Mouse (Mus musculus) bone marrow macrophage, adult 2 months (primary cell): ENCODE data around the gene Farp1. TPM values are rescaled to one million over a fixed set of nuclear protein-coding genes. Genes with fewer than 3 reads are reported as not detected.

Experiments
- H3K27ac ChIP-seq: 2 replicates; pipeline ENCODE4 v1.5.1; 2012; ENCODE audit warnings: low read depth, low read length; ENCODE audit not compliant: insufficient read depth
- H3K4me1 ChIP-seq: 2 replicates; pipeline ENCODE4 v1.6.1; 2012; ENCODE audit warnings: low read length; ENCODE audit not compliant: control insufficient read depth, insufficient read depth
- H3K4me3 ChIP-seq: 2 replicates; pipeline ENCODE4 v1.5.1; 2012; ENCODE audit warnings: mild to moderate bottlenecking, low read length, moderate library complexity; ENCODE audit not compliant: insufficient read depth
- CTCF ChIP-seq: IDR thresholded peaks from 2 replicates; pipeline ENCODE4 v1.5.1; 2012; ENCODE audit warnings: low read depth, mild to moderate bottlenecking, low read length, moderate library complexity
- POLR2A ChIP-seq: IDR thresholded peaks from 2 replicates; pipeline ENCODE4 v1.6.1; 2012; ENCODE audit warnings: mild to moderate bottlenecking, low read depth, low read length, borderline replicate concordance
- polyA plus RNA-seq: library from polyadenylated mRNA; stranded (reverse); fragments of >200 nt; gene quantifications from 2 replicates; pipeline ENCODE4 v1.2.4, GENCODE M21; 2012; ENCODE audit not compliant: missing spikeins, insufficient read depth, insufficient read length

Gene Farp1
- polyA plus RNA-seq = 0.55 and 0.57 TPM in 2 replicates

GRCm38 (mm10) chr14:121034973-121035662 lies at the start of gene Farp1:
Gene Farp1 (plus strand): TSS chr14:121035200.
- H3K27ac ChIP-seq = no peak within 1 kb of the TSS
- H3K4me1 ChIP-seq = peaks cover 4% of the 10 kb centered on the region; the same call in 1 of the 2 replicates
- no peak for TF ChIP-seq POLR2A
- peak within 1 kb of the TSS; percentile 58 for H3K4me3 ChIP-seq

GRCm38 (mm10) chr14:120989126-120989525 lies 45.9 kb upstream of the Farp1 start:
- Histone ChIP-seq H3K27ac (no peak overlapping the region), H3K4me3 (no peak overlapping the region), H3K4me1 (peaks cover 12% of the 10 kb centered on the region)
- TF ChIP-seq CTCF (no peak), POLR2A (no peak)

GRCm38 (mm10) chr14:120997686-120998085 lies 37.3 kb upstream of the Farp1 start:
- H3K27ac ChIP-seq = no peak overlapping the region
- TF ChIP-seq POLR2A (no peak), CTCF (no peak)
- no peaks in the 10 kb centered on the region for H3K4me1 ChIP-seq
- H3K4me3 ChIP-seq = no peak overlapping the region

- Histone ChIP-seq H3K27ac (no peak overlapping the region), H3K4me3 (no peak overlapping the region), H3K4me1 (no peaks in the 10 kb centered on the region)
- no peak for TF ChIP-seq CTCF
- TF ChIP-seq POLR2A = no peak
Observed at GRCm38 (mm10) chr14:121000561-121001340, 34.2 kb upstream of the Farp1 start.

GRCm38 (mm10) chr14:121005621-121006020 lies 29.4 kb upstream of the Farp1 start:
- Histone ChIP-seq H3K4me3 (no peak overlapping the region), H3K4me1 (no peaks in the 10 kb centered on the region), H3K27ac (no peak overlapping the region)
- TF ChIP-seq CTCF = no peak
- no peak for TF ChIP-seq POLR2A

GRCm38 (mm10) chr14:121006021-121006420 lies 29.0 kb upstream of the Farp1 start:
- TF ChIP-seq POLR2A (no peak), CTCF (no peak)
- no peak overlapping the region for H3K27ac ChIP-seq
- no peaks in the 10 kb centered on the region for H3K4me1 ChIP-seq
- H3K4me3 ChIP-seq = no peak overlapping the region

- H3K27ac ChIP-seq = no peak overlapping the region
- no peaks in the 10 kb centered on the region for H3K4me1 ChIP-seq
Observed at GRCm38 (mm10) chr14:121015114-121015690, 19.8 kb upstream of the Farp1 start.

GRCm38 (mm10) chr14:121022403-121022802 lies 12.6 kb upstream of the Farp1 start:
- Histone ChIP-seq H3K4me3 (no peak overlapping the region), H3K27ac (no peak overlapping the region), H3K4me1 (no peaks in the 10 kb centered on the region)
- TF ChIP-seq CTCF (no peak), POLR2A (no peak)

More at GRCm38 (mm10) chr14:121015114-121015690, 19.8 kb upstream of the Farp1 start:
- no peak overlapping the region for H3K4me3 ChIP-seq
- TF ChIP-seq POLR2A = no peak
- no peak for TF ChIP-seq CTCF

- no peak for TF ChIP-seq POLR2A
- TF ChIP-seq CTCF = no peak
- no peak overlapping the region for H3K4me3 ChIP-seq
- no peaks in the 10 kb centered on the region for H3K4me1 ChIP-seq
- no peak overlapping the region for H3K27ac ChIP-seq
Observed at GRCm38 (mm10) chr14:121025381-121025780, 9.6 kb upstream of the Farp1 start.

GRCm38 (mm10) chr14:121031396-121031795 lies 3.6 kb upstream of the Farp1 start:
- Histone ChIP-seq H3K4me1 (0 out of 2 replicates have a peak, but pooled peaks cover under 1% of the 10 kb centered on the region), H3K4me3 (no peak overlapping the region), H3K27ac (no peak overlapping the region)
- TF ChIP-seq CTCF (no peak), POLR2A (no peak)
